Mouse (Mus musculus): Measurements from ENCODE around the gene Phactr2.
"Not testable (repeated sequence)": the region's sequence is repeated elsewhere in the genome, so short reads cannot be mapped to it uniquely, and the experiment has no call there.

The Phactr2 gene

DNA sequence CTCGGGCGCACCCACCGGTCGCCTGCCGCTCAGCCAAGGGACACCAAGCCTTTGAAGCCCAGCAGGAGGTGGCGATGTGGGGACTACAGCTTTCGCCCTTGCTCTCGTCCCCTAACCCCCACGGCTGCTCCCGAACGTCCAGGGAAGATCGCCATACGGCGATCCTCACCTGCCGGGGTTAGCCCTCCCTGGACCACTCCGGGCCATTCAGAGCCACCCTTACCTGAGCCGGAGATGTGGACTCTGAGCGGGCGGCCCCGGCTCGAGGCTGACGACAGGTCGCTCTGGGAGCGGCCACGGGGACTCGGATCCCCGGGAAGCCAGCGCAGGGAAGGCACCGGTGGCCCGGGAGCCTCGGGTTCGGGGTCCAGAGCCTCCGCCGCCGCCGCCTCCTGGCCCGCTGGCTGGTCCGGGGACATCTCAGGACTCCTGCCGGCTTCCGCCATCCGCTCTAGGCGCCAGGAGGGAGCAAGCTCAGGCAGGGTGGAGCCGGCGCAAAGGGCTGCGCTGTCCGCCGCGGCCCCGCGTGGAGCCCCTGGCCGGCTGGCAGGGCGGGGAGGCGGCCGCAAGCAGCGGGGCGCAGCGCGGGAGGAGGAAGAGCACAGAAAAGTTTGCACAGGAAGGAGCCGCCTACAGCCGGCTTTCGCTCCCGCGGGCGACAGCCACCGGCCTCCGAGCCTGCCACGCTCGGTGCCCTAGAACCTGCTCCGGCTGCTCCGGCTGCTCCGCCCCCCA is at the start of gene Phactr2:
TSS of gene Phactr2 (minus strand) at position 580 of the 735 bp plus-strand sequence.
- peak; percentile 67 to 75 for DNase-seq

GRCm38 (mm10) chr10:13521857-13522256 is 47.6 kb upstream of the Phactr2 start:
- DNase-seq = no peak

- no peak for DNase-seq
Measured at GRCm38 (mm10) chr10:13502371-13502770, 28.2 kb upstream of the Phactr2 start.

DNA sequence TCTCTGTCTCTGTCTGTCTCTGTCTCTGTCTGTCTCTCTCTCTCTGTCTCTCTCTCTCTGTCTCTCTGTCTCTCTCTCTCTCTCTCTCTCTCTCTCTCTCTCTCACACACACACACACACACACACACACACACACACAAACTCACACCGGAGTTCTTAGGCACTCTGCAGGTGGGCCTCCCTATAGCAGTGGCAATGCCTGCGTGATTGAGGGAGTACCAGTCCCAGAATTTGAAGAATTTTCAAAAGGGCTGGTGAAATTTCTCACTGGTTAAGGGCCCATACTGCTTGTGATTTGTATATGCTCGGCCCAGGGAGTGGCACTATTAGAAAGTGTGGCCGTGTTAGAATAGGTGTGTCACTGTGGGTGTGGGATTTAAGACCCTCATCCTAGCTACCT is 27.3 kb upstream of the Phactr2 start:
- DNase-seq = peak in 1 of 2 experiments; percentile 5

GRCm38 (mm10) chr10:13500938-13501496 is 26.8 kb upstream of the Phactr2 start:
- peak; percentile 84 to 90 for DNase-seq

DNA sequence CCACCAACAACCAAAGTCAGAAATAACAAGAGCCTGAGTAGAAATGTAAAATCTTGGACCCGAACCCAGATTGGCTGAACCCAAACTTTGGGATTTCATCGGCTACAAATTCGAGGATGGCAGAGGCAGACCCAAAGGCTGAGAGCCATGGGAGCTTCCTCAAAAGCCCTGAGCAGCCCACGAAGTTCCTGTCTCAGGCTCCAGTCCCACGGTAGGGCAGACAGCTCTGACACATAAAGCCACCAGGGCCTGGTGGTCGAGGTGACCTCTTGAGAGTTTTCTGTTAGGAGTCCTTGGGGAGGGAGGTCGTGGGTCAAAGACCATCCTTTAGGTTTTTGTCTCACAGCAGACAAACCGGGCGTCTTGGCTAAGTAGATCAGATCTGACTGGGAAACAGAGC is 26.3 kb upstream of the Phactr2 start:
- DNase-seq = peak in 1 of 2 experiments; percentile 24

DNA sequence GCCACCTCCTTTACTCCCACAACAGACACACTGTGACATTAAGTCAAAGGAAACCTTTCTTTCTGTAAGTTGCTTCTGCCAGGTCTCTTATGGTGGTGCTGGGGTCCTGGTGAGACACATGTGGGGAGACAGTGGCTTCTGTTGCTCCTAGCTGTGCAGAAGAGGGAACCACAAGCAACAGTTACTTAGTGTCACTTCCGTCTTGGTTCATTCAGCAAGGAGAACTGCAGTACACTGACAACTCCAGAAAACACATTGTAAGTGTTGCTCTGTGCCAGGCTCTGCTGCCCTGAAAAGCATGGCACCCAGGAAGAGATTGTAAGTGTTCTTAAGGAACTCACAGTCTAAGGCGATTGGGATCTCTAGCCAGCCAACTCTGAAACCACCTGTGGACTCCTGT is 25.1 kb upstream of the Phactr2 start, which contains the start of gene Fuca2:
TSS of gene Fuca2 (plus strand) at position 210 of the 400 bp plus-strand sequence.
- peak; percentile 35 to 38 for DNase-seq

DNA sequence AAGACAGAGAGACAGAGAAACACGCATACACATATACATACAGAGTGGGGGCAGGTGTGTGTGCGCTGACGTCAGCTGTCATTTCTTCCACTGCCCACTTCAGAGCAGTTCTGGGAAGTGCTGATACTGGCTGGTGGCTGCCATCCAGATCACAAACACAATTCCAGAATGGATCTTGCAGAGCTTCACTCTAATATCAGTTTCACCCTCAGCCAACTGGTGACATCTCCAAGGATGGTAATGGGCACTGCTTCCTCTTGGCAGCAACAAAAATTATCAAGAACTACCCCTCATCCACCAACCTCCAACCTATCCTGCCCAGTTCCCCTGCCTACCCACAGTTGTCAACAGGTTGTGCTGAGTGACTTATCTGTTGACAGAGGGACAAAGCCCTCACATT is 22.1 kb upstream of the Phactr2 start:
- no peak for DNase-seq

GRCm38 (mm10) chr10:13493978-13494686 is 19.9 kb upstream of the Phactr2 start:
- no peak for DNase-seq

DNA sequence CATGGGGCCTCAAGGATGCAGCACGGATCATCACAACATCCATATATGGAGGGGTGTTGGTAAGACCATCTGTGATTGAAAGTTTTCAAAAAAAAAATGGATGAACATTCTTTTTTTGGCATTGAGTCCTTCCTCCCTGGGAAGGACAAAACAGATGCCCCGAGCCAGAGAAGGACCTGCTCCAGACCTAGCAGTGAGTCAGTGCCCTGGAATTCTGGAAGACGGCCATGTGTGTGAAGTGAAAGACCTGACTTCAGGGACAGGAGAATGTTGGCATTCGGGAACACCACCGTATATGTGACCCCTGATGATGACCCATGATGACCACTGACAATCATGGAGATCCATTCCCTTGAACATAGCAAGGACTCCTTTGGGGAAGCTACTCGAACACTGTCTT is 15.5 kb upstream of the Phactr2 start:
- DNase-seq = no peak

DNA sequence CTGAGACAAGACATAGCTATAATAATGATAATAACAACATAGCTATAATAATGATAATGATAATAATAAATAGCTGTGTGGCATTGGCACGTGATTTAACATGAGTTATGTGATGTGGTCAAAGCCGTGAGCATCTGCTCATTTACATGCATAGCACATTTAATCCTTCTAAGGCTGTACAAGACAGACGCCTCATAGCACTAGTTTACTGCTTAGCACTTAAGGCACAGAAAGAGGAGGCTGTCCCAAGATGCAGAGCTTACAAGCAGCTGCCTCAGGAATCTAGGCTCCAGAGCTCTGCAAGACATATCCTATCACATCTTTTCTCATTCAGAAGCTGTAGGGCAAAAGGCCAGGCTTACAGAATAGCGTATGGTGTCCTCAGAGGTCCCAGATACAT is 11.7 kb upstream of the Phactr2 start:
- DNase-seq = no peak

DNA sequence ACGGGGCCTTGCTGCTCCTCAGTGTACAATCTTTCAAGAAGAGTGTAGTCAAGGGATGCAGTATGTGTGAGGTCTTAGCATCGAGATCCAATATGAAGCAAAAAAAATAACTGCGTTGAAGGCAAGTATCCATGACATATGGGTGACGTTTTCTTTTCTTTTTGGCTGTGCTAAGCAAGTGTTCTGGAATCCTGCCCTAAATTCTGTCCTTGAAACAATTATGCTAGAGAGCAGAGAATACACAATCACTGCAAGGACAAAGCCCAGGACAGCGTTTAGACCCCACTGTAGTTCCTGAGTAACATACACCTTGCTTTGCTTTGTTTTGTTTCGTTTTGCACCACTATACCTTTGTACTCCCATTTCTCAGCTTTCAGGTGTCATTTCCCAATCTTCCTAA is 5.1 kb upstream of the Phactr2 start:
- DNase-seq = no peak

DNA sequence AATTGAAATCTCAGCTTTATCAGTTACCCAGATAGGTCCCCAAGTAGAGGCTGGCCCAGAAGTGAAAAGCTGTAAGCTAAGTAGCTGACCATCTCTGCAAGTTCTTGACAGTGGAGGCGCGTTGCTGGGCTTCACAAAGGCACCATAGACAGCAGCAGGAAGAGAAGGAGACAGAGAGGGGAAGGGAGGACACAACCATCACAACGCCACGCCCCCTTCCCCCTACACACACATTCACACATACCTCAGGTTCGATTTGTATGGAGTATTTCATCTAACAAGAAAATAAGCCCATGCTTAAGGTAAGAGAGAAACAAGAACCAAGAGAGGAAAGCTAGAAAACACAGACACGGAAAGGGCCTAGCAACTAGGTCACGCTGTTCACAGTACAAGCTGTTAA is 909 bp upstream of the Phactr2 start:
- DNase-seq = peak; percentile 51 to 52

DNA sequence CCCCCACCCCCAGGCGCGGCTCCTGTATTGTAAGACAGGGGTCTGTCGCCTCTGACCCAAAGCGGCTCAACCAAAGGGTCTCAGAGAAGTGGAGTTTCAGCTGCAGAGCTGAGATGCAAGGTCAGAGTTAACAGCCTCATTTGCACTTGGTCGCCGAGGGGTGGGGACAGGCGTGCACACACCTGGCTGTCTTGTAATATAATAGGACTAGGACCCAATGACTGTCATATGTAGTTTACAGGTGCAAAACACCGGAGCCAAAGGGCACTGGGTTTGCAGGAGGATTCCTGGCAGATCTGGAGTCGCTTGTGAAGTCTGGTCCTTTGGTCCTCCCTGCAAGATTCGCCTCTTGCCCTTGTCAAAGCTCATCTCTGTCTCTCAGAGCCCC is 350 bp upstream of the Phactr2 start:
- peak in 1 of 2 experiments; percentile 25 for DNase-seq

- DNase-seq = no peak
Measured at GRCm38 (mm10) chr10:13473287-13473832, 852 bp downstream of the Phactr2 start.

DNA sequence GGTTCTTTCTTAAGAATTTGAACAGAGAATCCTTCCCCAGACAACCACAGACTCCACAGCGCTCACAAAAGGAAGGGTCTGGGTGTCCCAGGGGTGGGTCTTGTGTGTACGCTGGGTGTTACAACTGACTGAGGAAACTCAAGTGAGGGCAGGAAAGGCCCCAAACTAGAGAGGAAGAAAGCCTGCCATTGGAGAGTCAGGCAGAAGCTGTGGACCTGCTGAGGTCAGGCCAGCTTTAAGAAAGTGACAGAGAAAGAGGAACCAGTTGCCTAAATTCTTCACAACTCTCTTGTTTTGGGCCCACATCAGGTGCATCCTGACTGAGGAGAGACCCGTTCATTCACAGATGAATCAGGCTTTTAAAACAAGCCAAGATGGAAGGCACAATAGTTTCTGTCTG is 4.0 kb downstream of the Phactr2 start:
- DNase-seq = no peak

DNA sequence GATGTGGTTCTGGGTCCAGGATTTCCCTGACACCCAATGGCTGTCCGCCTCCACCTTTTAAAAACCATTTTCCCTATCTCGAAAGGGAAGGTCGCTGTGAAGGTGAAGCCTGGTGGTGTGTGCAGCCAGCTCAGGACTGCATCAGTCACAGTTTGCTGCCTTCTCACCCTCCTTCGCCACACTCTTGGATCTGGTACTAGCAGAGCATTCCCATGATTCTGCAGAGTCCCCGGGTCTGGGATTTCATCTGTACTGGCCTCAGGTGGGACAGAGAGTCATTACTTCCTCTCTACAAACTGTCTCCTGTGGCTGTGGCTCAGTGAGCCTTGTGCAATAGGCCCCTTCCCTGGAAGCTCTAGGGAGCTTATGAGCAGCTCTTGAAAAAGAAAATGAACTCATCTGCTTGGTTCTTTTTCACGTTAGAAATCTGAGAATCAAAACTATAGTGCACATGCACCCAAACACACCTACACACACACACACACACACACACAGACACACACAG is 6.1 kb downstream of the Phactr2 start:
- DNase-seq = not testable (repeated sequence)

DNA sequence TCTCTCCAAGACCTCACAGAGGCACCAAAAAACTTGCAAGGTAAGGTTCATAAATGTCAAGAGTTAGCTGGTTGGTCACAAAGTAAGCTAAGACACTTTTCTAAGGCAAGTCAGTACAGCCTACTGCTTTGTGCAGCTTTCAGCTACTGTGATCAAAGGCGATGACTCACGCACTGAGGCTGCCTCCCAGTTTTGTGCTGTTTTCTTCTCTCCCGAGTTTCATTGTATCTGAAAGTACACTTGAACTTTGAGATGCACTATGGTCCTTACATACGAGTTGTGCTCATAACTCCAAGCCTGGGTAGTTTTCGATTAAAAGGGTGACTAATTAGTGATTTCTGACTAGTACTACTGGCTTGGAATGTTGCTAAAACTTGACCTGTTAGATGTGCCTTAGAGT is 7.3 kb downstream of the Phactr2 start:
- DNase-seq = no peak

GRCm38 (mm10) chr10:13464295-13464694 is 9.9 kb downstream of the Phactr2 start:
- not testable (repeated sequence) for DNase-seq

GRCm38 (mm10) chr10:13453200-13453990 is 20.8 kb downstream of the Phactr2 start:
- DNase-seq = no peak

GRCm38 (mm10) chr10:13451640-13452039 is 22.6 kb downstream of the Phactr2 start:
- DNase-seq = no peak

GRCm38 (mm10) chr10:13448283-13449045 is 25.7 kb downstream of the Phactr2 start:
- DNase-seq = no peak

Measured in thymus, postnatal 36 days (tissue).